Mouse (Mus musculus): ENCODE measurements around the gene Six3.

Gene Six3

DNA sequence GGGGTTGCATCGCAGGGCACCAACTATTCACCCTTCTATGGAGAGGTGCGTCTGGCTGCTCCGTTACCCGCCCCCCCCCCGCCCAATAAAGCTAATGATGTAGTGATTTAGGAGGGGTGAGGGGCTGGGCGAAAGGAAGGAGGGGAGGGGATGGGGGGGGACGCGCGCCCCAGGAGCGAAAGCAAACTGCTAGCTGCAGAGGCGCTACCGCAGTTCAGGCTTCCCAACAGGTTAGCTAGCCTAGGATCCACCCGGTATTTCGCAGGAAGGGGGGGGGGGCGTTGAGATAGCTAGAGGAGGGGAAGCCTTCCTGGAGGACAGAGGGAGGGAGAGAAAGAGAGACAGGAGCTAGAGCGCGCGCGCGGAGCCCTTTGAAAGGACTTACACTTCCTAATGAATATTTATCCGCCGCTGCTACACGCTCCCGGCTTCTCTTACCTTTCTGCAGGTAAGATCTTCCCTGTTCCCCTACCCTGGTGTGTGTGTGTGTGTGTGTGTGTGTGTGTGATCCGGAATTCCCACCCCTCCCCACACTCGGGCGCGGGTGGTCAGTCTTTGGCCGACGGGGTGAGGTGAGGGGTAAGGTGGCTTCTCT lies at the start of gene Six3:
Gene Six3, plus strand, starts transcription at position 343 of the 595 bp plus-strand sequence.
- no peak for DNase-seq

DNA sequence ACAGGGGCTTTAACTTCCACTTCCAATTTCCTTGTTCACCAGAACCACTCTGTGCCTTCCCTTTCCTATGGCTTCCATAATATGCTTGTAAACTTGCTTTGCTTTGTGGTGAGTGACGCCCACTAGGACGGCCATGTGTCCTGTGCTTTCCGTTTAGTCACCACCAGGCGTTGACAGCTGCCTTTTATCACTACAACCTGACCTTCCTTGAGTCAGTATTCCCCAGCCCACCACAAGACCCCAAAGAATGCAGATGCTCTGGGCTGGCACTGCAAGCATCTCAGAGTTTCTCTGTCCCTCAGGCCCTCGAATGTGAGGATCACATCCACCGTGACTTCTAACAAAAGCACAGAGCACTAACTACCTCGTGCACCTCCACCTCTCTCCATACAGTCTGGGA lies 49.3 kb upstream of the Six3 start:
- DNase-seq = no peak

DNA sequence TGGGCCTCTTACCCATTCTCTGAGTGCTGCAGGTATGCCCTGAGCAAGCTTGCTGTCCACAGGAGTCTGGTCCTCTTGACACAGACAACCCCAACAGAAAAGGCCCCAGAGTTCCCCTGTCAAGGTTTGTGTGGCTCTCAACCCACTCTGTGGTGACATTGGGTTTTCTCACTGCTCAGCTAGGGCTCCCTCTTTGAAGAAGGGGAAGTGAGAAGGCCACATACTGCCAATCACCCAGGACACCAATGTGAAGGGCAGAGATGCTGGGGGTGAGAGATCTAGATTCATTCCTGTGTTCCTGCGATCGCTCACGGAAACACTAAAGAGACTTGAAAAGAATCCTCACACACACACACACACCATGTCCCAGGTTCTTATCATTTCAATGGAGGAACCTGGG lies 39.4 kb upstream of the Six3 start:
- DNase-seq = no peak

DNA sequence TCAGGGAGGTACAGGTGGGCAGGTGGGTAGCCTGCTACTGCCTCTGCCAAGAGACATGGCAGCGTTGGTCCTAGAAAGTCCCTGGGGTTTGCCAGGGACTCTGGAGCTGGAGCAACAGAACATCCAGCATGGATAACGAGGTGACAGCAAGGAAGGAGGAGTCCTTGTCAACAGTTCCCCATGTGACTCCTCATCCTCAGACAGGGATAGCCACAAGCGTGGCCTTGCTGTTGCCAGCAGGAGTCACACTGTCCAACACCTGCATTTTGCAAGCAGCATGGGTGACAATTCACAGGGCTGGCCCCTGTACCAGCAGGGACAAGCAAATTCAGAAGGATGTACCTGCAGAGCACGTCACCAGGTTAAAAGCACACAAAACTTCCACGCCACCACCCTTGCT lies 35.1 kb upstream of the Six3 start:
- no peak for DNase-seq

DNA sequence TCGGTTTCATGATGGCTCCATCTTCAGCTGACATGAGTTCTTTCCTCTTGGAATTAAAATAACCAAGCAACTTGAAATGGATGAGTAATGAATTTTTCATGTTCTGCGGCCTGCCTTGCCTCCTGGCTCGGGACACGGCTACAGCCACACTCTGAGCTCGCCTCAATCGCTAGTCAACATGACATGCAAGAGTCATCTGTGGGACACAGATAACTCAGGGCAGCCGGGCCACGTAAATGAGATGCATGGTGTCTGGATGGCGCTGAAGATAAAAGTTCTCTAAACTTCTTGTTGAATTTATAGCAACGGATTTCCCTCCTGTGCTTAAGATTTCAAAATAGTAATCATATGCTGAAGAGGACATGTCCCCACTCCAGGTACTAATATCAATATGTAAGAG lies 34.1 kb upstream of the Six3 start:
- DNase-seq = no peak

DNA sequence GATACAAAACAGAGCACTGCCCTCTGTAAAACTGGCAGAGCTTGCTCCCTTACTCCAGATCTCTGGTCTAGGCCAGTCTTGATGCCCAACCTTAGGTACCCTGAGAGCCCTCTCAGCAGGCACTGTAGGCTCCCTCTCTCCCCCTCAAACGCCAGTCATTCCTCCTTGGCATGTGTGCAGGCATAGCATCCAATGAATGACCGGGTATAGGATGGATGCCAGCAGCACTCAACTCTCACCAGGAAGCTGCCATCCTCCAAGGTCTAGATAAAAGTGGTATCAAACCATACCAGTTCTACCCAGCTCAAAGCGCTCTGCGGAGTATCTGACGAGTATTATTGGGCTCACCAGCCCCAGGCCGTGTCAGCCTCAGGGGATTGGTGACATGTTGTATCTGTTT lies 33.2 kb upstream of the Six3 start:
- no peak for DNase-seq

DNA sequence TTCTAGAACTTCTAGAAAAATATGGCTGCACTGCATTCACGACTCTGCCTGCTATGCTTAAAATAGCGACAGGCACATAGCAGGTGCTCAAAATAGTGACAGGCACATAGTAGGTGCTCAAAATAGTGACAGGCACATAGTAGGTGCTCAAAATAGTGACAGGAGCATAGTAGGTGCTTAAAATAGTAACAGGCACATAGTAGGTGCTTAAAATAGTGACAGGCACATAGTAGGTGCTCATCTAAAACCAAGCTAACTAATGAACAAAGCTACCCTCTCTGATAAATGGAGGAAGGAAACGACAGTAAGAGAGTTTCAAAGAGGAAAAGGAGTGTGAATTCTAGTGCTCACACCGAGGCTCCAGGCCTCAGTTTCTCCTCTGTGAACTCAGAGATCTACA lies 29.2 kb upstream of the Six3 start:
- DNase-seq = no peak

DNA sequence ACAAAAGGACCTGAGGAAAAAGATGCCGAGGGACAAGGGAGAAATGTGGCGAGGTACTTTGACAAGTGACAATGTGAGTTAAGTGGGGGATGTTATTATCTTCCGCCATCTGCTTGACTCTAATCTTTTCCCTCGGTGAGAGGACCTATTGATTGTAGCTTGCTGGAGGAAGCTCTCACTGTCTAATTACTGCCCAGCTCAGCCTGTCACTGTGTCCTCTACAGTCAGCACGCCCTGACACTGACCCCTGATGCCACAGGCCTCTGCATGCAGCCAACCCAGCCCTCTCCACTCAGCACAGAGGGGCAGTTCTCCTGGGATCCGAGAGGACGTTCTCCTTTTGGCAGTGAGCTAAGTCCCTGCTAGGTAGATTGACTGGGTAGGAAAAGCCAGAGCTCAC lies 28.8 kb upstream of the Six3 start:
- DNase-seq = no peak

DNA sequence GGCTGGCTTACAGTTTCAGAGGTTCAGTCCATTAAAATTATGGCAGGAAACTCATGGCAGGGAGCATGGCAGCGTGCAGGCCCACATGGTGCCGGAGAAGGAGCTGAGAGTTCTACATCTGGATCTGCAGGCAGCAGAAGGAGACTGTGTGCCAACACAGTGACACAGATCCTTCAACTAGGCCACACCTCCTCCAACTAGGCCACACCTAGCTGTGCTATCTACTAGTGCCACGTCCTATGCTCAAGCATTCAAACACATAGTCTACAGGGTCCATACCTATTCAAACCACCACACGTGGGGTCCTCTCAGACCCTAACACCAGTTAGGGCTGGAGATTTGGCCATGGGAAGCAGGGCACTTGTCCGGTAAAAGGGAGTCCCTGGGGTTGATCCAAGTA lies 27.6 kb upstream of the Six3 start:
- DNase-seq = no peak

DNA sequence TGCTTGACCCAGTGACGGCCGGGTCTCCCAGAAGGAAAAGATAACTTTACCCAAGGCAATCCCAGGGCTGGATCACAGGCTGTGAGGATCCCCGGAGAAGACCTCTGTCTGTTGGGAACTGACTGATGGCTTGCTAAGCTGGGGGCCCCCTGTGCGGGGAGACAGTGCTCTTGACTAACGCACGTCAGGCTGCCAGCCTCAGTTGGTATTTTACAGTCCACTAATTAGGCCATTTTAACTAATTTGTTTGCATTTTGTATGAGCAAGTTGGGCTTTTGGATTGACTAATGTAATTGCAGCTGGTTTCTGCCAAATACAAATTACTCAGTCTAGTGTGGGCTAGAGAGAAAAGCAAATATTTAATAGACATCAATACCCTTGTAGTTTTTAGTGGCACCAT lies 21.4 kb upstream of the Six3 start:
- DNase-seq = no peak

DNA sequence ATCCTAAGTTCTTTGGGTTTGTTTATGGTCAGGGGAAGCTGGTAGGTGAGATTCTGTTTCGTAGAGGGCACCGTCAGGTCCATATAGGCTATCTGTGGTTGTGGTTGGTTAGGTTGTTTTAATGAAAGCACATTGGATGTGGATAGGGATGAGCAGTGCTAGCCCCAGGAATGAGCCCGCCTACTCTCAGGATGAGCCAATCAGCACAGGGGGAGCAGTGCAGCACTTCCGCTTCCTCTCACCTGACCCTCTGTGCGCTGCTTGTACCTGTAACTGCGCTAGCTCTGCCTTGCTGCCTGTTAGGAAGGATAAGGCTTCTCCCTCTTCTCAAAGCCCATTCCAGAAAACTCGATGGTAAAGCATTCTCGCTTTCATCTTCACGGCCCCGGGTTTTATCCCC lies 17.6 kb upstream of the Six3 start:
- DNase-seq = no peak

DNA sequence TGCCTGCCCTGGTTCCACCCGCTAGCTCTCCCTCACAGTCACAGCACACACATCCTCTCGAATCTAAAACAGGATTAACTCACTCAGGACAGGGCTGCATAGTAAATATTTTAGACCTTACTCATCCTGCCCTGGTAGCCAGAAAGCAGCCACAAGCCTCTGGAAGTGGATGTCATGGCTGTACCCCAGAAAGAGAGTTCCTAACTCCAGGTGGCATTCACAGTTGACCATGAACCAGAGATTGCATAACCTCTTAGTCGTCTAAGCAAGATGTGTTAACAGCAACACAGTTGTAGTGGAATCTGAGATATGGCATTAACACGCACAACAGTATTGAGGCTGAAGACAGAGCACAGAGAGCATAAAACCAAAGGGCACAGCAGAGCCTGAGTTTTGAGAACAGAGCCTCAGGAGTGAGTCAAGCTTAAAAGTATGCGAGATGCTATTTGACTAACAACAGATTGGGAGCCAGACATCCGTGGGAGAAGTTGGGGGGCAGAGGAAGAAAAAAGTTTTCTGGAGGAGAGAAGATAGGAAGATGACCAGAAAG lies 17.0 kb upstream of the Six3 start:
- no peak for DNase-seq

DNA sequence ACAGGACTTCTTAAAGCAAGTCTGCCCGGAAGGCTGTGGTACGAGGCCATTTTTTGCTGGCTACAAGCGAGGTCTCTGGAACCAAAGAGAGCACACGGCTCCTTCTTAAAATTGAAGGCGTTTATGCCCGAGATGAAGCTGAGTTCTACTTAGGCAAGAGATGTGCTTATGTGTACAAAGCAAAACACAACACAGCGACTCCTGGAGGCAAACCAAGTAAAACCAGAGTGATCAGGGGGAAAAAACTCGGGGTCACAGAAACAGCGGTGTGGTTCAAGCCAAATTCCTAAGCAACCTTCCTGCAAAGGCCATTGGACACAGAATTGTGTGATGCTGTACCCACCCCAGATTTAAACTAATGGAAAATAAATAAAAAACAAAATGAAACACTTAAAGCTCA lies 13.9 kb upstream of the Six3 start:
- no peak for DNase-seq

DNA sequence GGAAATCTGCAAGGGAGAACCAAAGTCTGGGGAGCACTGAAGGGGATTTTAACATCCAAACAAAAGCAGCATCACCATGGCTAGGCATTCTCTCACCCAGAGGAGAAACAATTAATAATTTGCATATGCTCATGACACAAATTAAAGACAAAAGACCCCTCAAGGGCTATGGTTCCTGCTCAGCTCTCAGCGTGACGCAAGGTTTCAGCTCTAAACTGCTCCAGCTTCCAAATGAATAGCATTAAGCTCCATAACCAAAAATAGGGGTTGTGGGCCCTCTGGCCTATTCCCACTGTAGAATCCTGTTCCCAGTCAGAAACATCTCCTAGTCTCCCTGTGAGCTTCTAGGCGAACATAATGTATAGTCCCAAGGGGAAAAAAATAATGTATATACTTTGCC lies 6.9 kb upstream of the Six3 start:
- DNase-seq = no peak

DNA sequence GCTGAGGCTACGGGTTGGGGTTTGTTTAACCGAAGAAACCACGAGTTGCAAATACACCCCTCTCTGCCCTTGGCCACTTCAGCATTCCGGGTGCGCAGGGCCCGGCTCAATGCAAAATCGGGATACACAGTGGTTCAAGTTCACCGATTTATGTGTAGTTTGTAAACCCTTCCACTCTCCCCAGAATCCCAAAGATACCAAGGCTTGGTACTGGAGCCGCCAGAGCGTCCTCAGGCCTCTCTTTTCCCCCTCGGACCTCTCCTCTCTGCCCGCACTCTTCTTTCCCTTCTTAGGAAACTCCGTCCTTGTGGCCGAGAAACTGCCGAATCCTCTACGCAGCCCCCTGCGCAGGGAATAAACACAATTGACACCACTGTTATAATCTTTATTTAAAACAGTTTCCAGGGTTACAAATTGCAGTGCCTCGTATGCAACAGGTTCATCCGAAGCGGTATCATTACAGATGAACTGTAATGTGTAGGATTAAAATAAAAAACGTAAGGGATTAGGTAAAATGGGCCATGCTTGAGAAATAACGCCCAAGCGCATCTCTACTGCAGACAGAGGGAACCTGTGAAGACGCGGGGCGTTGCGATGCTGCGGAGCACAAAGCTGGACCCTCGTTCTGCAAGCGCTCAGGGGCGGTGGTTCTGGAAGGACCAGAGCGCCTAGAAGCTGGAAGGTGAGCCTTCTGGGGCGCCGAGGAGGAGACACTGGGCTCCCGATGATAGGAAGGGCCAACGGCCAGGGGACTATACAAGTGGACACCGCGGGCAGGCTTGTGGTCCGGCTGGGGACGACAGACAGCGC lies 5.6 kb upstream of the Six3 start:
- DNase-seq = no peak

DNA sequence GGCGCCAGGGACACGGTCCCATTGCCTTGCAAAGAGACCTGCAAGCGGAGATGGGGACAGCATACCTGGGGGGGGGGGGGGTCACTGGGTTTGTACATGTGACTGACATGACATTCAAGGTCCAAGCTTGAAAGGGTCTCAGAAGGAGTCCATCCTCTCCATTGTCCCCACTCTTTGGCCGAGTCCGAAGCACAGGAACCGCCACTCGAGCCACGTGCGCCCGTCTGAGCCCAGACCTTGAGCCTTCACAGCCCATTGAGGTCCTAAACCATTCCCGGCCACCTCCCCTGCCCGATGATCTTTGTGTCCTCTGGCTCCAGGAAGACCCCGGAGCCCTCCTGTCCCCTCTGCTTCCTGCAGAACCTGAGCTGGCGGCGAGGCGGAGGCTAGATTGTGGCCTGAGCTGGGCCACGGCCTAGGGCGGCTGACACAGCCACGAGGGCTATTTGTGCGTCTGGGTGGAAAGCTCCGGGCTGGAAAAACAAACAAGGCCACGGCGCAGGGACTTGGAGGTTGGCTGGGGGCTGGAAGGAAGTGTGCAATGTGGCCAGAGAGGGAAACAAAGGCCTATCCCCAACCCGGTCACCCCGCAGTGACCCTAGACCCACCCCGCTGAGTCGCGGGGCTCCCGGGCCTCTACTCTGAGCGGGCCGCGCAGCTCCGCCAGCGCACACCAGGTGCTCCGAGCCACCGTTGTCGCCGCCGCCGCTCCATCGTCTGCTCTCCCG lies 4.9 kb upstream of the Six3 start:
- DNase-seq = no peak

DNA sequence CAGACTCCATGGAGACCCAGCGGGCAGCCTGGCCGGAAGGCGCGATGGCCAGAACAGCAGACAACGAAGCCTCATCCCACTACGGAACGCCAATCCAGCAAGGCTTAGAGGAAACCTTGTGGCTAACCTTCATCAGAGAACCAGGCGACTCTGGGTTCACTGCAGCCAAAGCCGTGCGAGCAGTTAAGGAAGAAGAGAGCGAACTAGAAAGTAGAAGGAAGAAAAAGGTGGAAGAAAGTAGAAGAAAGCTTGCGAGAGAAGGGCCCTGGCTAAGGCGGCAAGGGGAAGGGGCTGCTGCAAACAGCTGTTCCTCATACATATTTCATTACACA lies 4.3 kb upstream of the Six3 start:
- no peak for DNase-seq

DNA sequence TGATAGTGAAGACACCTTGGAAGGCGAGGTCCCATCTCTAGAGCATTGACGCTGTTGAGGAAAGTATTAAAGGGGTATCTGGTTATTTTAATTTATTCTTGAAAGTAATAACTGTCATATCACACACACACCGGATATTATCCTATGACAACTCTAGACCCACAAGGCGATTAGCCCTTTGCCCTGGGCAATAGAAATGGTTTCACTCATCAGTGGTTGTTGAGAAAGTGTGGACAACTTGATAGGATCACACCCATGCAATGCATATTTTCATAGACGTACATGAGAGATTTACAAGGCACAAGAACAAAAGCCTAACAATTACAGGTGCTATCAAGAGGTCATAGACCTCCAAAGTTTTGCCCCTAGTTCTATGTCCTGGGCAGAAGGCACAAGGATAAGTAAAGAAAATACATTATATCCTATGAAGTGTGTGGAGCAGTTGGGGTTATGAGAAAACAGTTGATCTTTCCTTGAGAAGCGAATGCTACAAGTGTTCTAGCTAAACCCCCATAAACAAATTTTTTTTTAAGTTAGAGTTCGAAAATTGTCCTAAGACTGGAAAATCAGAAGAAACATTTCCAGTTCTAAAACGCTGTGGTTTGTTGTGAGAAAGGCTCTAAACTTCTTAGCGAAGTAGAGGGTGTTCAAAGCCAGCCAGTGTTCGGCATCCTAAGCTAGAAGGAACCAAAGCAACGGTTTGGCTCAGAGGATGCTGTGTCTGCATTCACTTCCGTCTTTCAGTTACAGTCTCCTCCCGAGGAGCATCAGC lies 3.6 kb upstream of the Six3 start:
- no peak for DNase-seq

DNA sequence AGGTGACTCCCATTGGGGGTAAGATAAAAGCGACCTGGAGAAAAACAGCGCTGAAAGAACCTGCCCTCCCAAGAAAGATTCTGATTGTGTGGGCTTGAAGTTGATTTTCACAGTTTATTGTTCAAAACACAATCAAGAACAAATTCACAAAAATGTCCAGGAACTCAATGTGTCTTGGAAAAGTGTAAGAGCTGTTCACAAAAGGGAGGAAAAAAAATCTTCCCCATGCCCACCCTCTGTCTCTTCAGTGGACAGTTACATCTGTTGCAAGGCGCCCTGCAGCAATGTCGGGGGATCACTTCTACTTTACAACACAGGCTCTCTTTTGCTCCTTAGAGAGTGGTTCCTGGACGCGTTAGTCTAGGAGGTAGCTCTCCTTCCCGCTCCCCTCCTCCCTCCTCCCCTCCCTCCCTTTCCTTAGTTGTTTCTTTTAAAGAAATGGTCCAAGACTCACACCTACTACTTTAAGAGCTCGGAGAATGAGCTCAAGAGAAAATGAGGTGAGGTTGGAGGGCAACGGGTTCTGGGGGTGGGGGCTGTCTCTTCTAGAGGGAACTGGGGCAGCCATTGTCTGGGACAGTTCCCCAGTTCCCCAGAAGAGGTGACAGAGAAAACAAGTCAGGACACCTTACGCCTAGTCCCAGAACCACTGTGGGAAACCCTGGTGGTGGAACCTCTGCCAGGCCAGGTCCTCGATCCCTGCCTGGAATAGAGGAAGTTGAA lies 2.9 kb upstream of the Six3 start:
- no peak for DNase-seq

DNA sequence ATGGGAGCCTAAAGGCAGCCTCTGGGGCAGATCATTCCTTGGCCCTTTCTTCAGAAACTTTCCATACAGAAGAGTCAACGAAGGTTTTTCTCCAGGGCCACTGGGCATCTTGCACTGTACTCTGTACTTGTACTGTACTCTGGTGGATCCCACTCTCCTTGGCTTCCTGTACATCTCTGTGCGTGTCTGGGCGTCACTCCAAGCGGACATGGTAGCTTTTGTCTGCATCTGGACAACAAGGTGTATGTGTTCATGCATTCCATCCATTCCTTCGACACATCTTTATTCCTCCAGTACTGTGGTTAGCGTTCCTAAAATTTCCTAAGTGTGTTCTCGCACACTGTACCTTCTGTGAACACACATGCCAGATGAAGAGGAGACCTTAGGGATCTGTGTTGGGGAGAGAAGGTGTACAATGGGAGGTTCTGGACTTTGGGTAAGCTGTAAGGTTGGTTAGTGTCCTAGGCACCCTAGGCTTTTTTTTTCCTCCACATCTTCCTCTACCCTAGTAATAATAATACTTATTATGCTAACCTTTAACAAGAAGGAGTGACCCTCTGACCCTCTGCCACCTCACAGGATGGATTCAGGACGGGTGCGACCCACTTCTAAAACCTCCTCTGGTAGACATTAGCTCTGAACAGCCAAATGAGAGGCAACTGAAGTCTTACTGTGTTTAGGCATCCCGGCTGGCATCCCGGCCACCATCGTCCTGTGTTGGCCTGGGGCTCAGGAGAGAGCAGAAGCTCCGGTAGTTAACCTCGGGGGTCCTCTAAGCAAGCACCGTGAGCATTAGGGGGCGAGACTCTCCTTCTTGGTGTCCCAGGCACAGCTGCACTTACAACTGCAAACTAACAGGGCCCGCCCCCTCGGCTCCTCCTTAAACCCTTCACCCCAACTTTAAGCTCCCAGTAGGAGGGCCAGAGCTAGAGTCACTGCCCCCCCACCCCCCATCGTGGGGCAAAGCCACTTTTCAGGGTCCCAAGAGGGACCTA lies 1.6 kb upstream of the Six3 start:
- DNase-seq = no peak

DNA sequence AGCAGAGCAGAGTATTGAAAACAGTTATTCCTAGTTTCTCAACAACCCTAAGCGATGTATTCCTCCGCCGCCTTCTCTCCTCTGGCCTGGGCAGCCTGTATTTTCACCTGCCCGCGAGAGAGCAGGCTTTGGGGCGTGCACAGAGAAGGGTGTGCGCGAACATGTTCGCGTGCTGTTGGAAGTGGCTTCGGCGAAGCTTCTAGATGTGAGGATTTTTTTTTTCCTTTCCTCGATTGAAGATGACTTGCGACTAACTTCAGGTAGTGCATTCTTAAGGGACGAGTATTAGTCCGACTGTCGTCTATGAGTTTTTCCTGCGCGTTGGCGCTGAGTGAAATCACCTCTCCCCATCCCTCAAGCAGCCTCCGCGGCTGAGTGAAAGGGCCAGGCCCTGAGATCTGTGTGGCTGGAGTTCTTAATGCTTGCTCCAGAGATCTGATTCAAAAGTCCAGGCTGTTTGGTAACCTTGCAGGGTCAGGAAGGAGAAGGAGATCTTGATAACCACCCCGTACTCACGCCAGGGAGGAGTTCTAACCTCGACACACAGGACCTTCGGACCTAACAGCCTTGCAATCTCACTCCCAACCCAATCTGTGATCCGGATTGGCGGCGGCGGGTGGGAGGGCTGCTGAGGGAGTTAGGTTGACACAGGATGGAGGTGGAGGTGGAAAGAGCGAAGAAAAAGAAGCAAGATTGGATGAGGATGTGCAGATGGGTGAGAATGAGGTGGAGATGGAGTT lies 712 bp upstream of the Six3 start:
- DNase-seq = no peak

Measured in lung, postnatal 10 days (tissue).